Mouse (Mus musculus): ENCODE results near the gene Slc7a6. TPM values are rescaled to one million over a fixed set of nuclear protein-coding genes. Genes with fewer than 3 reads are reported as not detected.

Slc7a6 gene
- polyA plus RNA-seq, 1 experiment from 2014 or later: 34.4 TPM

GRCm38 (mm10) chr8:106210035-106210731 is 41.5 kb downstream of the Slc7a6 start:
- under 1% methylated on average over 35 of the region's 35 CpGs for WGBS
- H3K36me3 ChIP-seq: peaks cover 16% of the 10 kb centered on the region

GRCm38 (mm10) chr8:106210821-106211345 is 42.2 kb downstream of the Slc7a6 start, which contains the start of the genes Slc7a6os and Prmt7:
Gene Slc7a6os, minus strand, starts transcription at chr8:106210935.
Gene Prmt7, plus strand, starts transcription at chr8:106210936.
- Histone ChIP-seq H3K4me3 (replicated peaks) (peak within 1 kb of the TSS; percentile 91), H3K27me3 (replicated peaks) (no peaks in the 10 kb centered on the region), H3K4me1 (replicated peaks) (peaks cover 5% of the 10 kb centered on the region), H3K9ac (peak within 1 kb of the TSS; percentile 93), H3K36me3 (peaks cover 16% of the 10 kb centered on the region), H3K9me3 (no peaks in the 10 kb centered on the region), H3K4me2 (replicated peaks) (peak within 1 kb of the TSS; percentile 64), H3K27ac (peak within 1 kb of the TSS; percentile 95)
- WGBS: under 1% methylated on average over 52 of the region's 52 CpGs
- peak; percentile 100 for ATAC-seq

More at GRCm38 (mm10) chr8:106210035-106210731, 41.5 kb downstream of the Slc7a6 start:
- ATAC-seq: peak; percentile 74
- Histone ChIP-seq H3K27ac (peak overlapping the region; percentile 95), H3K4me3 (replicated peaks) (peak overlapping the region; percentile 91), H3K9me3 (no peaks in the 10 kb centered on the region), H3K9ac (peak overlapping the region; percentile 93), H3K4me2 (replicated peaks) (peak overlapping the region; percentile 64), H3K4me1 (replicated peaks) (peaks cover 5% of the 10 kb centered on the region), H3K27me3 (replicated peaks) (no peaks in the 10 kb centered on the region)

- Histone ChIP-seq H3K4me2 (replicated peaks) (peak overlapping the region; percentile 64), H3K36me3 (peaks cover 16% of the 10 kb centered on the region), H3K4me1 (replicated peaks) (peaks cover 5% of the 10 kb centered on the region), H3K4me3 (replicated peaks) (peak overlapping the region; percentile 91), H3K9ac (peak overlapping the region; percentile 93), H3K27ac (peak overlapping the region; percentile 95), H3K9me3 (no peaks in the 10 kb centered on the region), H3K27me3 (replicated peaks) (no peaks in the 10 kb centered on the region)
- WGBS: 3% methylated on average over 13 of the region's 13 CpGs
- no peak; the same call in 1 of the 2 replicates for ATAC-seq
These were observed 42.8 kb downstream of the Slc7a6 start for GRCm38 (mm10) chr8:106211421-106211820.

GRCm38 (mm10) chr8:106213959-106214358 is 45.3 kb downstream of the Slc7a6 start:
- peaks cover 13% of the 10 kb centered on the region for H3K36me3 ChIP-seq
- WGBS: 94% methylated on average over 3 of the region's 3 CpGs
- no peaks in the 10 kb centered on the region for H3K27me3 ChIP-seq (replicated peaks)

GRCm38 (mm10) chr8:106219620-106220019 is 51.0 kb downstream of the Slc7a6 start:
- H3K9me3 ChIP-seq: no peaks in the 10 kb centered on the region
- ATAC-seq: no peak
- H3K9ac ChIP-seq: no peak overlapping the region
- 90% methylated on average over 3 of the region's 3 CpGs for WGBS
- H3K27me3 ChIP-seq (replicated peaks): no peaks in the 10 kb centered on the region
- 0 out of 2 replicates have a peak, but pooled peaks cover 8% of the 10 kb centered on the region for H3K36me3 ChIP-seq
- no peaks in the 10 kb centered on the region for H3K4me1 ChIP-seq (replicated peaks)
- H3K4me3 ChIP-seq (replicated peaks): no peak overlapping the region
- no peak overlapping the region for H3K27ac ChIP-seq
- H3K4me2 ChIP-seq (replicated peaks): no peak overlapping the region

More at GRCm38 (mm10) chr8:106213959-106214358, 45.3 kb downstream of the Slc7a6 start:
- Histone ChIP-seq H3K4me1 (replicated peaks) (peaks cover 5% of the 10 kb centered on the region), H3K27ac (no peak overlapping the region), H3K9me3 (no peaks in the 10 kb centered on the region), H3K4me2 (replicated peaks) (no peak overlapping the region), H3K4me3 (replicated peaks) (no peak overlapping the region), H3K9ac (no peak overlapping the region)
- no peak for ATAC-seq

GRCm38 (mm10) chr8:106226589-106226988 is 57.9 kb downstream of the Slc7a6 start:
- Histone ChIP-seq H3K27ac (no peak overlapping the region), H3K27me3 (replicated peaks) (no peaks in the 10 kb centered on the region), H3K36me3 (peaks cover 10% of the 10 kb centered on the region; the same call in 1 of the 2 replicates), H3K4me1 (replicated peaks) (no peaks in the 10 kb centered on the region), H3K4me3 (replicated peaks) (no peak overlapping the region), H3K9ac (no peak overlapping the region), H3K9me3 (no peaks in the 10 kb centered on the region), H3K4me2 (replicated peaks) (no peak overlapping the region)
- WGBS: 41% methylated on average over 9 of the region's 9 CpGs
- ATAC-seq: no peak

- Histone ChIP-seq H3K4me3 (replicated peaks) (no peak overlapping the region), H3K9me3 (no peaks in the 10 kb centered on the region), H3K4me1 (replicated peaks) (no peaks in the 10 kb centered on the region), H3K27ac (no peak overlapping the region), H3K4me2 (replicated peaks) (no peak overlapping the region), H3K36me3 (peaks cover 13% of the 10 kb centered on the region), H3K27me3 (replicated peaks) (no peaks in the 10 kb centered on the region), H3K9ac (no peak overlapping the region)
- ATAC-seq: no peak
- WGBS: 88% methylated on average over 7 of the region's 7 CpGs
These were observed 62.9 kb downstream of the Slc7a6 start for GRCm38 (mm10) chr8:106231536-106231935.

GRCm38 (mm10) chr8:106232751-106233150 is 64.1 kb downstream of the Slc7a6 start:
- no peaks in the 10 kb centered on the region for H3K9me3 ChIP-seq
- peaks cover 17% of the 10 kb centered on the region for H3K36me3 ChIP-seq
- no peak overlapping the region for H3K4me2 ChIP-seq (replicated peaks)
- H3K4me3 ChIP-seq (replicated peaks): no peak overlapping the region
- no peak overlapping the region for H3K9ac ChIP-seq
- H3K4me1 ChIP-seq (replicated peaks): no peaks in the 10 kb centered on the region
- H3K27me3 ChIP-seq (replicated peaks): no peaks in the 10 kb centered on the region
- 70% methylated on average over 3 of the region's 3 CpGs for WGBS
- ATAC-seq: no peak
- H3K27ac ChIP-seq: no peak overlapping the region

- H3K4me3 ChIP-seq (replicated peaks): no peak overlapping the region
- no peaks in the 10 kb centered on the region for H3K4me1 ChIP-seq (replicated peaks)
- peaks cover 24% of the 10 kb centered on the region for H3K36me3 ChIP-seq
- no peak overlapping the region for H3K9ac ChIP-seq
- no peak overlapping the region for H3K4me2 ChIP-seq (replicated peaks)
- no peaks in the 10 kb centered on the region for H3K27me3 ChIP-seq (replicated peaks)
- WGBS: 80% methylated on average over 17 of the region's 17 CpGs
- ATAC-seq: no peak
- no peak overlapping the region for H3K27ac ChIP-seq
- no peaks in the 10 kb centered on the region for H3K9me3 ChIP-seq
These were observed 66.1 kb downstream of the Slc7a6 start for GRCm38 (mm10) chr8:106234567-106235261.

GRCm38 (mm10) chr8:106237106-106237505 is 68.4 kb downstream of the Slc7a6 start:
- 87% methylated on average over 5 of the region's 5 CpGs for WGBS
- Histone ChIP-seq H3K4me1 (replicated peaks) (no peaks in the 10 kb centered on the region), H3K27ac (no peak overlapping the region), H3K9me3 (no peaks in the 10 kb centered on the region), H3K4me2 (replicated peaks) (no peak overlapping the region), H3K27me3 (replicated peaks) (no peaks in the 10 kb centered on the region), H3K9ac (no peak overlapping the region), H3K4me3 (replicated peaks) (no peak overlapping the region), H3K36me3 (peaks cover 24% of the 10 kb centered on the region)
- ATAC-seq: no peak

Measured in intestine, embryonic 15.5 days (tissue).